Mouse (Mus musculus): ENCODE measurements around the gene Peak1. TPM values are rescaled to one million over a fixed set of nuclear protein-coding genes. Genes with fewer than 3 reads are reported as not detected.

Peak1 gene
- polyA plus RNA-seq, 1 experiment from 2014 or later: 23.1 TPM

GRCm38 (mm10) chr9:56304526-56304925 is 113.3 kb downstream of the Peak1 start:
- Histone ChIP-seq H3K4me1 (ENCODE audit: control insufficient read depth, insufficient read depth, low read length) (0 out of 2 replicates have a peak, but pooled peaks cover 4% of the 10 kb centered on the region), H3K4me3 (ENCODE audit: low read length) (no peak overlapping the region), H3K27me3 (ENCODE audit: control insufficient read depth, insufficient read depth, low read length) (no peaks in the 10 kb centered on the region), H3K27ac (ENCODE audit: low read depth, low read length) (no peak overlapping the region), H3K9me3 (ENCODE audit: control insufficient read depth, low read length) (no peaks in the 10 kb centered on the region), H3K36me3 (ENCODE audit: control insufficient read depth, insufficient read depth, low read length) (no peaks in the 10 kb centered on the region), H3K4me2 (replicated peaks; ENCODE audit: low read depth, low read length) (no peak overlapping the region), H3K9ac (ENCODE audit: low read depth, low read length) (no peak overlapping the region)
- ATAC-seq (ENCODE audit: low FRiP score, low TSS enrichment): no peak
- 40% methylated on average over 2 of the region's 2 CpGs for WGBS

GRCm38 (mm10) chr9:56302921-56303465 is 114.9 kb downstream of the Peak1 start:
- Histone ChIP-seq H3K27me3 (ENCODE audit: control insufficient read depth, insufficient read depth, low read length) (no peaks in the 10 kb centered on the region), H3K9me3 (ENCODE audit: control insufficient read depth, low read length) (no peaks in the 10 kb centered on the region), H3K4me2 (replicated peaks; ENCODE audit: low read depth, low read length) (no peak overlapping the region), H3K9ac (ENCODE audit: low read depth, low read length) (no peak overlapping the region), H3K4me3 (ENCODE audit: low read length) (no peak overlapping the region), H3K27ac (ENCODE audit: low read depth, low read length) (no peak overlapping the region), H3K36me3 (ENCODE audit: control insufficient read depth, insufficient read depth, low read length) (no peaks in the 10 kb centered on the region), H3K4me1 (ENCODE audit: control insufficient read depth, insufficient read depth, low read length) (0 out of 2 replicates have a peak, but pooled peaks cover 4% of the 10 kb centered on the region)
- ATAC-seq (ENCODE audit: low FRiP score, low TSS enrichment): no peak
- 19% methylated on average over 3 of the region's 3 CpGs for WGBS

- Histone ChIP-seq H3K4me2 (replicated peaks; ENCODE audit: low read depth, low read length) (no peak overlapping the region), H3K27me3 (ENCODE audit: control insufficient read depth, insufficient read depth, low read length) (no peaks in the 10 kb centered on the region), H3K4me1 (ENCODE audit: control insufficient read depth, insufficient read depth, low read length) (peaks cover 7% of the 10 kb centered on the region; the same call in 1 of the 2 replicates), H3K27ac (ENCODE audit: low read depth, low read length) (no peak overlapping the region), H3K36me3 (ENCODE audit: control insufficient read depth, insufficient read depth, low read length) (no peaks in the 10 kb centered on the region), H3K9me3 (ENCODE audit: control insufficient read depth, low read length) (no peaks in the 10 kb centered on the region), H3K4me3 (ENCODE audit: low read length) (no peak overlapping the region), H3K9ac (ENCODE audit: low read depth, low read length) (no peak overlapping the region)
- 85% methylated on average over 2 of the region's 2 CpGs for WGBS
- ATAC-seq (ENCODE audit: low FRiP score, low TSS enrichment): no peak
Measured at GRCm38 (mm10) chr9:56290019-56290418, 127.8 kb downstream of the Peak1 start.

GRCm38 (mm10) chr9:56282481-56282880 is 135.4 kb downstream of the Peak1 start:
- no peaks in the 10 kb centered on the region for H3K9me3 ChIP-seq (ENCODE audit: control insufficient read depth, low read length)
- no peak overlapping the region for H3K27ac ChIP-seq (ENCODE audit: low read depth, low read length)
- 88% methylated on average over 5 of the region's 5 CpGs for WGBS
- no peak overlapping the region for H3K4me3 ChIP-seq (ENCODE audit: low read length)
- H3K27me3 ChIP-seq (ENCODE audit: control insufficient read depth, insufficient read depth, low read length): no peaks in the 10 kb centered on the region
- H3K9ac ChIP-seq (ENCODE audit: low read depth, low read length): no peak overlapping the region
- ATAC-seq (ENCODE audit: low FRiP score, low TSS enrichment): no peak
- no peaks in the 10 kb centered on the region for H3K36me3 ChIP-seq (ENCODE audit: control insufficient read depth, insufficient read depth, low read length)
- H3K4me1 ChIP-seq (ENCODE audit: control insufficient read depth, insufficient read depth, low read length): peaks cover 7% of the 10 kb centered on the region; the same call in 1 of the 2 replicates
- no peak overlapping the region for H3K4me2 ChIP-seq (replicated peaks; ENCODE audit: low read depth, low read length)

- H3K4me3 ChIP-seq (ENCODE audit: low read length): no peak overlapping the region
- H3K27ac ChIP-seq (ENCODE audit: low read depth, low read length): no peak overlapping the region
- H3K4me2 ChIP-seq (replicated peaks; ENCODE audit: low read depth, low read length): no peak overlapping the region
- no peak for ATAC-seq (ENCODE audit: low FRiP score, low TSS enrichment)
- H3K9me3 ChIP-seq (ENCODE audit: control insufficient read depth, low read length): no peaks in the 10 kb centered on the region
- no peak overlapping the region for H3K9ac ChIP-seq (ENCODE audit: low read depth, low read length)
- no peaks in the 10 kb centered on the region for H3K36me3 ChIP-seq (ENCODE audit: control insufficient read depth, insufficient read depth, low read length)
- no peaks in the 10 kb centered on the region for H3K4me1 ChIP-seq (ENCODE audit: control insufficient read depth, insufficient read depth, low read length)
- whole genome bisulfite sequencing: 86% methylated on average over 3 of the region's 3 CpGs
- no peaks in the 10 kb centered on the region for H3K27me3 ChIP-seq (ENCODE audit: control insufficient read depth, insufficient read depth, low read length)
Measured at GRCm38 (mm10) chr9:56273576-56273975, 144.3 kb downstream of the Peak1 start.

GRCm38 (mm10) chr9:56272247-56272598 is 145.6 kb downstream of the Peak1 start:
- no peak overlapping the region for H3K4me3 ChIP-seq (ENCODE audit: low read length)
- H3K9ac ChIP-seq (ENCODE audit: low read depth, low read length): no peak overlapping the region
- ATAC-seq (ENCODE audit: low FRiP score, low TSS enrichment): no peak
- whole genome bisulfite sequencing: 76% methylated on average over 2 of the region's 2 CpGs
- no peaks in the 10 kb centered on the region for H3K4me1 ChIP-seq (ENCODE audit: control insufficient read depth, insufficient read depth, low read length)
- no peaks in the 10 kb centered on the region for H3K9me3 ChIP-seq (ENCODE audit: control insufficient read depth, low read length)
- H3K27ac ChIP-seq (ENCODE audit: low read depth, low read length): no peak overlapping the region
- no peak overlapping the region for H3K4me2 ChIP-seq (replicated peaks; ENCODE audit: low read depth, low read length)
- no peaks in the 10 kb centered on the region for H3K27me3 ChIP-seq (ENCODE audit: control insufficient read depth, insufficient read depth, low read length)
- H3K36me3 ChIP-seq (ENCODE audit: control insufficient read depth, insufficient read depth, low read length): no peaks in the 10 kb centered on the region

- Histone ChIP-seq H3K9me3 (ENCODE audit: control insufficient read depth, low read length) (no peaks in the 10 kb centered on the region), H3K36me3 (ENCODE audit: control insufficient read depth, insufficient read depth, low read length) (no peaks in the 10 kb centered on the region), H3K27ac (ENCODE audit: low read depth, low read length) (no peak overlapping the region), H3K4me1 (ENCODE audit: control insufficient read depth, insufficient read depth, low read length) (no peaks in the 10 kb centered on the region), H3K27me3 (ENCODE audit: control insufficient read depth, insufficient read depth, low read length) (no peaks in the 10 kb centered on the region), H3K9ac (ENCODE audit: low read depth, low read length) (no peak overlapping the region), H3K4me3 (ENCODE audit: low read length) (no peak overlapping the region), H3K4me2 (replicated peaks; ENCODE audit: low read depth, low read length) (no peak overlapping the region)
- WGBS: 83% methylated on average over 21 of the region's 21 CpGs
- ATAC-seq (ENCODE audit: low FRiP score, low TSS enrichment): no peak
Measured at GRCm38 (mm10) chr9:56271326-56272246, 146.3 kb downstream of the Peak1 start.

GRCm38 (mm10) chr9:56269101-56269500 is 148.8 kb downstream of the Peak1 start:
- Histone ChIP-seq H3K9ac (ENCODE audit: low read depth, low read length) (no peak overlapping the region), H3K4me3 (ENCODE audit: low read length) (no peak overlapping the region), H3K4me2 (replicated peaks; ENCODE audit: low read depth, low read length) (no peak overlapping the region), H3K4me1 (ENCODE audit: control insufficient read depth, insufficient read depth, low read length) (no peaks in the 10 kb centered on the region), H3K27me3 (ENCODE audit: control insufficient read depth, insufficient read depth, low read length) (no peaks in the 10 kb centered on the region), H3K27ac (ENCODE audit: low read depth, low read length) (no peak overlapping the region), H3K36me3 (ENCODE audit: control insufficient read depth, insufficient read depth, low read length) (no peaks in the 10 kb centered on the region), H3K9me3 (ENCODE audit: control insufficient read depth, low read length) (no peaks in the 10 kb centered on the region)
- no peak for ATAC-seq (ENCODE audit: low FRiP score, low TSS enrichment)
- 81% methylated on average over 3 of the region's 3 CpGs for WGBS

GRCm38 (mm10) chr9:56266200-56266815 is 151.6 kb downstream of the Peak1 start:
- ATAC-seq (ENCODE audit: low FRiP score, low TSS enrichment): no peak
- no peak overlapping the region for H3K9ac ChIP-seq (ENCODE audit: low read depth, low read length)
- H3K4me1 ChIP-seq (ENCODE audit: control insufficient read depth, insufficient read depth, low read length): no peaks in the 10 kb centered on the region
- H3K9me3 ChIP-seq (ENCODE audit: control insufficient read depth, low read length): no peaks in the 10 kb centered on the region
- H3K27me3 ChIP-seq (ENCODE audit: control insufficient read depth, insufficient read depth, low read length): no peaks in the 10 kb centered on the region
- no peak overlapping the region for H3K4me3 ChIP-seq (ENCODE audit: low read length)
- H3K36me3 ChIP-seq (ENCODE audit: control insufficient read depth, insufficient read depth, low read length): no peaks in the 10 kb centered on the region
- WGBS: 76% methylated on average over 7 of the region's 7 CpGs
- no peak overlapping the region for H3K27ac ChIP-seq (ENCODE audit: low read depth, low read length)
- no peak overlapping the region for H3K4me2 ChIP-seq (replicated peaks; ENCODE audit: low read depth, low read length)

Data from kidney, embryonic 14.5 days (tissue).